Mouse (Mus musculus) heart, embryonic 14.5 days (tissue): ENCODE measurements around the gene Olfr281. TPM values are rescaled to one million over a fixed set of nuclear protein-coding genes. Genes with fewer than 3 reads are reported as not detected.
"Not testable (repeated sequence)": the region's sequence is repeated elsewhere in the genome, so short reads cannot be mapped to it uniquely, and the experiment has no call there.

Experiments
- ATAC-seq: fragments of 200-750 bp; cut with Nextera tagmentation; 2 replicates; pipeline ENCODE4 v1.8.0; 2017; ENCODE audit warnings: low read depth, moderate TSS enrichment; ENCODE audit not compliant: insufficient number of reproducible peaks, insufficient read depth, low FRiP score
- H3K27ac ChIP-seq, 2 experiments: fragments of 200-500 bp in 1 of 2; fragments of 300-500 bp in 1 of 2; sonication (generic) in 1 of 2; replicated peaks in 1 of 2; 2 replicates each; pipeline ENCODE4 v1.5.1; 2012 to 2014; ENCODE audit warnings: low read depth in 2 of 2, low read length in 2 of 2, control low read depth in 1 of 2, mild to moderate bottlenecking in 1 of 2, mixed read lengths in 1 of 2; ENCODE audit not compliant: control insufficient read depth in 1 of 2, insufficient read depth in 1 of 2
- H3K27me3 ChIP-seq: fragments of 300-500 bp; sonication (generic); 2 replicates; pipeline ENCODE4 v1.6.1; 2014; ENCODE audit warnings: mild to moderate bottlenecking, low read length, control low read depth; ENCODE audit not compliant: control insufficient read depth, insufficient read depth
- H3K36me3 ChIP-seq: fragments of 300-500 bp; sonication (generic); 2 replicates; pipeline ENCODE4 v1.6.1; 2014; ENCODE audit warnings: mild to moderate bottlenecking, control low read depth, low read length, mixed read lengths; ENCODE audit not compliant: control insufficient read depth, insufficient read depth
- H3K4me1 ChIP-seq, 2 experiments: fragments of 200-500 bp in 1 of 2; fragments of 300-500 bp in 1 of 2; sonication (generic) in 1 of 2; 2 replicates each; pipeline ENCODE4 v1.6.1; 2012 to 2014; ENCODE audit warnings: low read length in 2 of 2, control low read depth in 1 of 2, mixed read lengths in 1 of 2; ENCODE audit not compliant: control insufficient read depth in 2 of 2, insufficient read depth in 2 of 2
- H3K4me2 ChIP-seq: fragments of 300-500 bp; sonication (generic); 2 replicates; pipeline ENCODE4 v1.6.1; 2014; ENCODE audit warnings: mild to moderate bottlenecking, low read length
- H3K4me3 ChIP-seq, 2 experiments: fragments of 200-500 bp in 1 of 2; fragments of 300-500 bp in 1 of 2; sonication (generic) in 1 of 2; 2 replicates each; pipeline ENCODE4 v1.5.1; 2012 to 2014; ENCODE audit warnings: low read length in 2 of 2, mild to moderate bottlenecking in 2 of 2, control low read depth in 1 of 2, low read depth in 1 of 2, moderate library complexity in 1 of 2; ENCODE audit not compliant: control insufficient read depth in 1 of 2, insufficient read depth in 1 of 2
- H3K9ac ChIP-seq: fragments of 300-500 bp; sonication (generic); 2 replicates; pipeline ENCODE4 v1.6.1; 2014; ENCODE audit warnings: mild to moderate bottlenecking, low read length
- H3K9me3 ChIP-seq: fragments of 300-500 bp; sonication (generic); 2 replicates; pipeline ENCODE4 v1.6.1; 2016; ENCODE audit warnings: low read length, control low read depth; ENCODE audit not compliant: control insufficient read depth
- WGBS: fragments of 180-500 bp; shearing (Covaris S2); extraction: QIAGEN DNeasy Blood & Tissue Kit; methylation state at CpG from one replicate; pipeline ENCODE4 v1.1.7; 2014; 5-methylcytosine and 5-hydroxymethylcytosine counted together
- polyA plus RNA-seq: library from polyadenylated mRNA; unstranded; fragments of >200 nt; fragmentation: Nextera tagmentation; extraction: Ambion mirVana; gene quantifications from 2 replicates; pipeline ENCODE4 v1.2.1, GENCODE M21; 2014

Olfr281 gene
- polyA plus RNA-seq, result not detected in 2 replicates

- no peaks in the 10 kb centered on the region for H3K4me1 ChIP-seq
- H3K27ac ChIP-seq, result no peak within 1 kb of the TSS
- ATAC-seq, result no peak
- no peak within 1 kb of the TSS for H3K4me2 ChIP-seq
- no peaks in the 10 kb centered on the region for H3K9me3 ChIP-seq
- WGBS, result 86% methylated on average over 7 of the region's 7 CpGs
- H3K36me3 ChIP-seq, result no peaks in the 10 kb centered on the region
- no peak within 1 kb of the TSS for H3K9ac ChIP-seq
- H3K27me3 ChIP-seq, result no peaks in the 10 kb centered on the region
- no peak within 1 kb of the TSS for H3K4me3 ChIP-seq
Measured at GRCm38 (mm10) chr15:98452288-98452687, at the start of gene Olfr281. Olfr281 (plus strand) TSS chr15:98452588.

DNA sequence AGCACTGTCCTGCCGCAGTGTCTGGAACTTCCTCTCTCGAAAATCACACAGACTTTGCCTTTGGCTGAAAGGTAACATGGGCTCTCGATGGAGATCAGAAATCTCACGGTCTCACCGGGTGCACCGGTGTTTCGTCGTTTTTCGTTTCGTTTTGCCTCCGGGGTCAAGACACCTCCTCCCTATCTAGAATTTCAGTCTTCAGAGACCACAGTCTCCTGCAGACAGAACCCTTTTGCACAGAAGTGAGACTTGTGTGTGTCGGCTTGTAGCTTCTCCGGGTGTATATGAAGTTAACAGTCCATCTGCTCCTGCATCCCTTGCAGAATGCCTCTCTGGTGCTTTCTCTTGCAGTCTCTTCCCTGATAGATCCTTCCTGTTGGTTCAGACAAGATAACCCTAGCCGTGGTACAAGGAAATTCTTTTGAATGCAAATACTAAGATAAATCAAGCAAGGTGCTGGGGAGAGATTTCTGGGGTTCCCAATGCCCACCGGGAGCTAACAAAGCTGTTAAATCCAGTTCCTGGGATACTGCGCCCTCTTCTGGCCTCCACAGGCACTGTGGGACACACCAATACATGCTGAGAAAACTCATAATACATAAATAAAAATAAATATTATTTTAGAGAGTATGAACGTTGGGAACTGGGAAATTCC lies 43.9 kb upstream of the Olfr281 start:
- H3K27ac ChIP-seq, result no peak overlapping the region
- H3K4me2 ChIP-seq, result no peak overlapping the region
- no peak overlapping the region for H3K4me3 ChIP-seq
- H3K9ac ChIP-seq, result no peak overlapping the region
- WGBS, result 65% methylated on average over 17 of the region's 17 CpGs
- no peaks in the 10 kb centered on the region for H3K27me3 ChIP-seq
- H3K36me3 ChIP-seq, result no peaks in the 10 kb centered on the region
- no peaks in the 10 kb centered on the region for H3K4me1 ChIP-seq
- no peak for ATAC-seq
- no peaks in the 10 kb centered on the region for H3K9me3 ChIP-seq

DNA sequence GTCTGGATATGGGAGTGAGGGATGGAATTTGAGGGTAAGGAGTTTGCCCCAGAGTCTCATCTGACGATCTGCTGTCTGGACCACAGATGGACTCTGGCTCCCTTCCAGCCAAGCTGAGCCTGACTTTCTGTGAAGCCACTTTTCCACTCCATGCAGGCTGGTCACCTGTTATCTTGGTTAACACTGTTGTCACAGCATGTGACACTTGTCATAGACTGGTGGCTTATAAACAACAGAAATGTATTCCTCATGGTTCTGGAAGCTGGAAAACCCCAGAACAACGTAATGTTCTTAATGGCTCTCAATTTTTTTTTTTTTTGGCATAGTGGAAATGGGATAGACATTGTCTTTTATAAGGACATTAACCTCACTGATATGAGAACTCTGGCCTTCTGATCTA lies 42.8 kb upstream of the Olfr281 start:
- Histone ChIP-seq H3K9ac (no peak overlapping the region), H3K36me3 (no peaks in the 10 kb centered on the region), H3K27ac (no peak overlapping the region), H3K9me3 (no peaks in the 10 kb centered on the region), H3K4me1 (no peaks in the 10 kb centered on the region), H3K4me3 (no peak overlapping the region), H3K4me2 (no peak overlapping the region), H3K27me3 (no peaks in the 10 kb centered on the region)
- ATAC-seq, result no peak
- WGBS, result 86% methylated on average over 2 of the region's 2 CpGs

DNA sequence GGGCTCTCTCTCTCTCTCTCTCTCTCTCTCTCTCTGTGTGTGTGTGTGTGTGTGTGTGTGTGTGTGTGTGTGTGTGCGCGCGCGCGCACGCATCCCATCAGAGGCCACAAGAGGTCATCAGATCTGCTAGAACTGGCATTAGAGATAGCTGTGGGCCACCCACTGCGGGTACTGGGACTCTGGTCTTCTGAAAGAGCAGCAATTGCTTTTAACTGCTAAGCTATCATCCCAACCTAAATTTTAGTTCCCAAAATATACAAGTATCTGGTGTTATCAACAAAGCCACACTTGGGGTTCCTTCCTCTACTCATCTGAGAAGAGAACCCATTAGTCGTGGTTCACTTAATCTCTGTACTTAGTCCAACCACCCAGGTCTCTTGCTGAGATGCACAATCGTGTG lies 42.1 kb upstream of the Olfr281 start:
- WGBS, result 88% methylated on average over 9 of the region's 9 CpGs
- H3K9ac ChIP-seq, result no peak overlapping the region
- no peaks in the 10 kb centered on the region for H3K9me3 ChIP-seq
- no peak overlapping the region for H3K4me2 ChIP-seq
- H3K4me3 ChIP-seq, result no peak overlapping the region
- H3K27me3 ChIP-seq, result no peaks in the 10 kb centered on the region
- no peaks in the 10 kb centered on the region for H3K36me3 ChIP-seq
- H3K27ac ChIP-seq, result no peak overlapping the region
- ATAC-seq, result no peak
- no peaks in the 10 kb centered on the region for H3K4me1 ChIP-seq

GRCm38 (mm10) chr15:98415996-98416395 lies 36.4 kb upstream of the Olfr281 start:
- H3K4me1 ChIP-seq, result no peaks in the 10 kb centered on the region
- WGBS, result 74% methylated on average over 4 of the region's 4 CpGs
- no peaks in the 10 kb centered on the region for H3K27me3 ChIP-seq
- no peak overlapping the region for H3K9ac ChIP-seq
- H3K4me2 ChIP-seq, result no peak overlapping the region
- H3K36me3 ChIP-seq, result no peaks in the 10 kb centered on the region
- no peak overlapping the region for H3K27ac ChIP-seq
- no peak overlapping the region for H3K4me3 ChIP-seq
- H3K9me3 ChIP-seq, result no peaks in the 10 kb centered on the region
- ATAC-seq, result no peak

DNA sequence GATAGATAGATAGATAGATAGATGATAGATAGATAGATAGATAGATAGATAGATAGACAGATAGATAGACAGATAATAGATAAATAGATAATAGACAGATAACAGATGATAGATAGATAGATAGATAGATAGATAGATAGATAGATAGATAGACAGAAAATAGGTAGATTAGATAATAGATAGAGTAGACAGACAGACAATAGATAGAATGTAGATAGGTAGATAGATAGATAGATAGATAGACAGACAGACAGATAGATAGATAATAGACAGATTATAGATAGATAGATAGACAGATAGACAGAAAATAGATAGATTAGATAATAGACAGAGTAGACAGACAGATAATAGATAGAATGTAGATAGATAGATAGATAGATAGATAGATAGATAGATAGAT lies 35.6 kb upstream of the Olfr281 start:
- not testable (repeated sequence) for H3K27ac ChIP-seq, H3K9me3 ChIP-seq, H3K27me3 ChIP-seq, H3K36me3 ChIP-seq, H3K4me1 ChIP-seq, H3K9ac ChIP-seq, ATAC-seq, H3K4me2 ChIP-seq, H3K4me3 ChIP-seq

DNA sequence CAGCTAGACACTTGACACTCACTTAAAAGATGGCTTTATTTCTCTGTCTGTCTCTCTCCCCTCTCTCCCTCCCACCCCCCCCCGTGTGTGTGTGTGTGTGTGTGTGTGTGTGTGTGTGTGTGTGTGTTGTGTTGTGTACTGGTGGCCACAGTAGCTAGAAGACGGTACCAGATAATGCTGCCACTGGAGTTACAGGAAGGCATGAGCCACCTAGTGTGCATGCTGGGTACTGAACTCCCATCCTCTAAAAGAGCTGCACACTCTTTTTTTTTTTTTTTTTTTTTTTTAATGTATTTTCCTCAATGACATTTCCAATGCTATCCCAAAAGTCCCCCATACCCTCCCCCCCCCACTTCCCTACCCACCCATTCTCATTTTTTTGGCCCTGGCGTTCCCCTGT lies 35.1 kb upstream of the Olfr281 start:
- not testable (repeated sequence) for H3K9ac ChIP-seq, H3K36me3 ChIP-seq, H3K4me2 ChIP-seq, ATAC-seq, H3K9me3 ChIP-seq, H3K4me1 ChIP-seq, H3K27me3 ChIP-seq, H3K4me3 ChIP-seq, H3K27ac ChIP-seq
- 20% methylated on average over 1 of the region's 3 CpGs for WGBS

DNA sequence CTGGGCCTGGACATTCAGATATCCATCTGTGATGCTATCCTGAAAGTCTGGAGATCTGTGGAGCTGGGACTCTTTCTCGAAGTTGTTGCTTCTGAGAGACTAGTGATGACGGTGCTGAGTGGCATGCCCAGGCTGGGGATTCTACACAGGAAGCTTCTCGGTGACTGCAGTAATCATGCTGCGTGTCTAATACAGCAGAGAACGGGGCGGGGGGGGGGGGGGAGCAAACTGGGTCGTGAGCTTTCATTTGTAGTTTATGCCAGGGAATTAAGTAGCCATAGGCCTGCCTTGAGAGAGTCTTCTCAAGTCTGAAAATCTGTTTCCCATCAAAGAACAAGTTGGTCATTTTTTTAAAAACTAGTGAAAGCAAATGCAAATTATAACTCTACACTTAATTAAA lies 34.3 kb upstream of the Olfr281 start:
- H3K4me3 ChIP-seq, result no peak overlapping the region
- ATAC-seq, result no peak
- H3K27me3 ChIP-seq, result no peaks in the 10 kb centered on the region
- H3K27ac ChIP-seq, result no peak overlapping the region
- H3K9me3 ChIP-seq, result no peaks in the 10 kb centered on the region
- no peak overlapping the region for H3K4me2 ChIP-seq
- H3K4me1 ChIP-seq, result no peaks in the 10 kb centered on the region
- no peak overlapping the region for H3K9ac ChIP-seq
- 59% methylated on average over 7 of the region's 7 CpGs for whole genome bisulfite sequencing
- no peaks in the 10 kb centered on the region for H3K36me3 ChIP-seq
